Mouse (Mus musculus) testis, adult 2 months (tissue): ENCODE data around the gene Map1b.

Source experiments
- CTCF ChIP-seq: fragments of 200-500 bp; IDR thresholded peaks from 2 replicates; pipeline ENCODE4 v1.5.1; 2012; ENCODE audit warnings: low read depth, mild to moderate bottlenecking, inconsistent platforms, low read length, moderate library complexity; ENCODE audit not compliant: control insufficient read depth, insufficient read depth, insufficient replicate concordance
- POLR2A ChIP-seq: fragments of 200-500 bp; IDR thresholded peaks from 2 replicates; pipeline ENCODE4 v1.6.1; 2012; ENCODE audit warnings: low read depth, mild to moderate bottlenecking, inconsistent platforms, low read length, moderate library complexity; ENCODE audit not compliant: control insufficient read depth

DNA sequence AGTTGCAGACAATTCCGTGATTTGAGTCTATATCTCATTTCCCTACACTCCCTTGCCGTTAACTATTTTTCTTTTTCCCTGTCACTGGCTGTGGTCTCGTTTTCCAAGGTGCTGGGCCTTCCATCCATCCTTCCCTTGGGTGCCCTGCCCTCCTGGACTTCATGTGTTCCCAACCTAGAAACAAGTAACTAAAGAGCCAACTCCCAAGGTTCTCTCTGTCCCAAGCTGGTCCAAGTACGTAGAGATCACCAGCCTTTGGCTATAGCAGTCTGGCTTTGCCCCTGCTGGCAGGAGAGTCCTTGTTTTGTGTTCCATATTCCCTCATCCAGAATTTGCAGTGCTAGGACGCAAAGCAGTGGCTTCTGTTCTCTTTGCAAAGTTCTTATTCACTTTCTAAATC lies 65.1 kb downstream of the Map1b start:
- TF ChIP-seq CTCF: no peak
- TF ChIP-seq POLR2A: no peak
